Mouse (Mus musculus) layer of hippocampus, adult 18-20 months (tissue): ENCODE data around the gene Cfap99. TPM values are rescaled to one million over a fixed set of nuclear protein-coding genes. Genes with fewer than 3 reads are reported as not detected.
A peak's percentile ranks its signal among the peaks of the same experiment; 100 is the strongest.

Experiments
- DNase-seq, 2 experiments: peaks; one replicate each; pipeline ENCODE4 v3.0.0; 2022; ENCODE audit warnings: low spot score in 2 of 2
- total RNA-seq, 2 experiments: library from RNA; stranded (reverse); gene quantifications; 2 replicates each; pipeline ENCODE4 v1.2.3; 2021

Gene Cfap99
- total RNA-seq, 2 experiments from 2014 or later = 0.36 to 0.42 TPM

DNA sequence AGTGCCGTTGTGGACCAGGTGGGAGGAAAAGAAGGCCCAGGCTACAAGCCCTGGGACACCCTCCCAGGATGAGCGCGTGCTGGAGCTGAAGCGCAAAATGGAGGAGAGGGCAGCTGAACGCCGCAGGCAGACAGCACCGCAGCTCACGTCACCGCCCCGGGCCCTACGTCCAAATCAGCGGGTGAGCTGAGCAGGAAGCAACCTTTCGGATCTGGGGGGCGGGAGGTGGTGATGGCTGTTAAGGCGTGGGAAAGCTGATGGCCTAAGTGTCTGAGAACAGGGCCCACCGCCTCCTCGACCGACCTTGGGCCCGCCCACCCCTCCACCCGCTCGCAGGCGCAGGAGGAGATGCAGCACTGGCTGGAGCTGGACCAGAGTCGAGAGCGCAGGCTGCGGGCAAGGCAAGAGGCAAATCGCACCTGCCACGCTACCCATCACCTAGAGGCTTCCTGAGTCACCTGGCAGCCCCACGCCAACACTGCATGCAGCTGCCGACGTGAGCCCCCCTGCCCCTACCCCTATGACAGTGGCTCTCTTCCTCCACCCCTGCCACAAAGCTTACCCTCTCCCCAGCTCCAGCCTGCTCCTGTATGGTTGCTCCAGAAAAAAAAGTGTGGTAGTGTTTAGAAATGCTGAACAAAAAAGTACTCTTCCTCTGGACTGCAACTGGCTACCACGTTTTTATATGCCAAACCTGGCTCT lies 38.6 kb downstream of the Cfap99 start:
- DNase-seq = peak in 1 of 2 experiments; percentile 9

DNA sequence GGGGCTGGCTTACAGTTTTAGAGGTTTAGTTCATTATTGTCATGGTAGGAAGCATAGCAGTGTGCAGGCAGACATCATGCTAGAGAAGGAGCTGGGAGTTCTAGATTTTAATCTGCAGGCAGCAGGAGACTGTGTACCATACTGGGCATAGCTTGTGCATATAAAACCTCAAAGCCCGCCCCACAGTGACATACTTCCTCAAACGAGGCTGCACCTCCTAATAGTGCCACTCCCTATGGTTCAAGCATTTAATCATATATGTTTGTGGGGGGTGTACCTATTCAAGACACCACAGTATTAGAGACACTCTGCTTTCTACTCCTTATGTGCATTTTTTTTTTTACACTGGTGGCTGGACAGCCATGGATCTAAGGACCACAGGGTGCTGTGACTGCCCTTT lies 41.7 kb downstream of the Cfap99 start:
- no peak for DNase-seq

DNA sequence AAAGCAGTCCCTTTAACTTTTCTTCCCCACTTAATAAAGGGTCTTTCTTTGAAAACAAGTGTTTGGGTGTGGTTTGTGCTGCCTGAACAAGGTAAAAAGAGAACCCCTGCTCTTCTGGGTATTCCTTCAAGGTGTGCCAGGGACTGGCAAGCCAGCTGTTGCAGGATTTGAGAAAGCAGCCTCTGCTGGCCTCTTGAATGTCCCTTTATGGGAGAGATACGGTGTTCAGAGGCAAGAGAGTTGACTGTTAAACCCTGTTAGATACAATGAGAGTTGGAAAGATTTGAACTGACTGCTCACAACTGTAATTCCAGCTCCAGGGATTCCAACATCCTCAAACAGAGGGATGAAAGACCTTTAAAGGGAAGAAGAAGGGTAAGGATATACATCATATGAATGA lies 45.7 kb downstream of the Cfap99 start:
- no peak for DNase-seq

DNA sequence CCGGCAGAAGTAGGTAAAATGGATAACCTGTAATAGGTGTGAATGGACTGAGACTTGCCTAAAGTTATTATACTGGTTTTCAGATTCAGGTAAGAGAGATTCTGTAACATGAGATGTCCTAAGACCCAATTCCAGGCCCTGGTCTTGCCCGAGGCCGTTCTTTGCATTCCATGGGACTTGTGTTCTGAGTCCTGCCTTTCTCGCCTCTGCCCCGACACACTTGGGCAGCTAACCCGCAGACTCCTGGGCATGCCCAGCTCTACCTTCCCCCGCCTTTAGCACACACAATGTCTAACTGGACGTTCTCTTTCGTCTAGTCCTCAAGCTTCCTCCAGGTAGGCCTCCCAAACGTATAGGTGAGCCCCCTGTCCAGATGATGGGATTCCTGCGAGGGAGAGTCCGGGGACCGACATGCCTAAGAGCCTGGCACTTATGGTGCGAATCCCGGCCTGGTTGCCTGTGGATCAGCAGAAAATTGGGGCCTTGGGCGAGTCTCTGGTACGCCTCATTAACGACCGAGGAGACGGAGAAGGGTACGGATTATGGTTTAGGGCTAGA lies 47.2 kb downstream of the Cfap99 start:
- DNase-seq = no peak

DNA sequence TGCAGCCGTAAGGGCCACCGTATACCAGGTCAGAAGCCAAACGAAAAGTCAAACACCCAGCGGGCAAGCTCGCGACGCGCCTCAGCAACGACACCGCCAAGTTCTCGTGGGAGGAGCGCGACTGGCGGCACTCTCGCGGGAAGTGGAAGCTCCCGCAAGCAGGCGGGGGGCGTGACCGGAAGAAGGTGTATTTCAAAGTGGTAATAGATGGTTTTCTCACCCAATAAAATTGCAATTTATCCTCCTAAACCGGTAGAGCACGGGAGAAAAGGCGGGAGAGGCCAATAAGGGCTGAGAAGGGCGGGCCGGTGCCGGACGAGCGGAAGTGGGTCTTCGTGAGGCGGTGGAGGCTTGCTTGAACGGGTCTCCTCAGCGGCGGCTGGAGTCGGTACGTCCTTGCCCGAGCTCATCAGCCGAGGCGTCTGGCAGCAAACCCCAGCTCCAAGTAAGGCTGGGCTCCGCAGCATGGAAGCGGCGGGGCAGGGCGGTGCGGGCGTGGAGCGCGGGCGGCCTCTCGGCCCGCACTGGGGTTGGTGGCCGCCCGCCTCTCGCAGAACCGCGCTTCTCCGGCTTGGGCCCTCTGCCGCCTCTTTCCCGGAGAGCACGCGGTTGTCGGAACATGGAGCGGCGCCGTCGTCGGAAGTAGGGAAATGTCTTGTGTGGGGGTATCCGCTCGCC lies 47.8 kb downstream of the Cfap99 start, which contains the start of gene Rnf4:
Gene Rnf4 (plus strand): TSS at position 193 of the 678 bp plus-strand sequence.
- DNase-seq = peak; percentile 96 to 98

DNA sequence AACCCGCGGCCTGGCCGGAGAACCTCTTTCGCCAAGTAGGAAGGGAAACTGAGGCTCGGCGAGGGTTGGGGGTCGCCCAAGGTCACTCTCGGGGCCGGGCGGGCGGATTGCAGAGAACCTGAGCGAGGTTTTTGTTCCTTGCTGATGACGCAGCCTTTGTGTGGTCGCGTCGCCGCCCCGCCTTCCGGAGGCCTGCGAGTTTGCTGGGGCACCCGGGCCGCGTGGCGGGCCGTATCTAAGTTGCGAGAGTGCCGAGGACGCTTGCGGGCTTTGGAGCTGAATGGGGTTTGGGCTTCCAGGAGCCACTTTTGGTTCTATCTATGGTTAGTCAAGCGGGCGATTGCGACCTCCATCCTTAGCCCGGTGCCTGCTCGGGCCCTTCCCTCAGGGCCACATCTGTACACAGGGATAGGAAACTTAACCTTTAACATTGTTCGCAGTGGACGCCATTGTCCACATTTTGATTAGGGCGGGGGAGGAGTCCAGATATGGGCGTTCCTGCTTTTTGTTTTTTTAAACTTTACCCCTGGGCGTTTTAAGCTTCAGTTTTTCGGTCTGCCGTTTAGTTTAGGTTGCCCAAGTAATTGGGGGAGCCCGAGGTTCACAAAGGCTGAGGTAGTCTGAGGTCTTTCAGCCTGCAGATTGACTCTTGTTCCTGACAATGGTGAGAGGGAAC lies 48.5 kb downstream of the Cfap99 start:
- peak; percentile 7 to 17 for DNase-seq

DNA sequence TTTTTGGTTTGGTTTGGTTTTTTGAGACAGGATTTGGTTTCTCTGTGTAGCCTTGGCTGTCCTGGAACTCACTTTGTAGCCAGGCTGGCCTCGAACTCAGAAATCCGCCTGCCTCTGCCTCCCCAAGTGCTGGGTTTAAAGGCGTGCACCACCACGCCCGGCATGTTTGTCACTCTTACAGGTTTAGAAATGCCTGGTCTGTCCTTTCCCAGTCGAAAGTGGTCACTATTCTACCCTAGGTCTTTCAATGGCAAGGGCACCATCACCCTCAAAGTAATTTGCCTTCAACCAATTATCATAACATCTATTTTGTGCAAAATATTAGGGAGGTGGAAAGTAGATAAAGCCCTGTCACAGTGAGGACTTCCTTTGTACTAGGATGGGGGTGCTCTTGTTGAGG lies 51.8 kb downstream of the Cfap99 start:
- DNase-seq = no peak

DNA sequence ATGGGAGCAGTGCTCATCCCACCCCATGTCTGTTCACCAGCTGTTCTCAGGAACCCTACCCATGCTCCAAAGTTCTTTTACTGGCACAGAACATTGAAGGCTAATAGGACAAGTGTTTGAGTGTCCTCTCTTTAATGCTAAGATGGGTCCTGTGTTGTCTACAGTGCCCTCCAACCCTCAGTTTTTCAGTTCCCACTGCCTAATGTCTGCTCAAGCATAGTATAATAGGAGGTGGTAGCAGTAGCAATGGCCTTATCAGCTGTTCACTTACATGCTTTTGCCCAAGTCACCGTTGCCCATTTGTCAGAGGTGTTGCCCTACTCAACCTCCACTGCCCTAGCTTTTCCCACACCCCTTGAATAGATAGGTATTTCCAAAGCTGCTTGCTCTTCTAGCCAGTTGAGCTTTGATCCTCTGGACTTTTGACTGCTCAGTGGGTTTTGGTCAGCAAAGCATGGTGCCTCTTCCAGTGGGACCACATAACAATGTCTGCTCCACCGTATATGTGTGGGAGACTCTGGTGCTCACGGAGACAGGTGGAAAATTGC lies 63.8 kb downstream of the Cfap99 start:
- no peak for DNase-seq

DNA sequence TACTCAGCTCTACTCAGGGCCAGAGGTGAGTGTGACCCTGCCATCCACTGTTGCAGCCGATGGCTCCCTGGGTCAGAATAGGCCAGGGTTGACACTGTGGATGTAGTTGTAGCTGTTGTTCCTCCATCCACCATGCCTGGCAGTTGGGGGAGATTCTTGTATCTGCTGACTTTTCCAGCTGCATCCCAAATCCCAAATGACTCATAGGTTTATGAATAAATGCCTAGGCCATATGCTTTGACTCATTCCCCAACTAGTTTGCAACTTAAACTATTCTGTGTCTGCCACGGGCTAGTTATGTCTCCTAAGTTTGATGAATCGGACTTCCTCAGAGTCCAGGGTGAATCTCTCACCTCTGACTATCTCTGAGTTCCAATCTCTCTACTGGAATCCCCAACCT lies 71.9 kb downstream of the Cfap99 start:
- DNase-seq = no peak

DNA sequence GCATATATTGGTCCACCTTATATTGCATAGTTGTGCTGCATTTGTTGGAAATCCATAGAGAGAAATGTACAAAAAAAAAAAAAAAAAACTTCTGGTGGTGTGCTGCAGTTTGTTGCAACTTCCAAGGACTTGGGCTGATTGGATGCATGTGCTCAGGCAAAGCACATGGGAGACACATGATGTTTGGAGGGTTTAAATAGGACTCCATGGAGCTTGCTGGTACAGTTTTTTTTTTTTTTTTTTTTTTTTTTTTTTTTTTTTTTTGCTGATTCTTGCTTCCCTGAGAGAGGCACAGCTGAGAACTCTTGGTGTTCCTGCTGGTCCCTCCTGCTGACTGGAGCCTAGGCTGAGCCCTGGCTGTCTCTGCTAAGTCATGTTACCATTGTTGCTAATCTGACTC lies 74.7 kb downstream of the Cfap99 start:
- no peak for DNase-seq

DNA sequence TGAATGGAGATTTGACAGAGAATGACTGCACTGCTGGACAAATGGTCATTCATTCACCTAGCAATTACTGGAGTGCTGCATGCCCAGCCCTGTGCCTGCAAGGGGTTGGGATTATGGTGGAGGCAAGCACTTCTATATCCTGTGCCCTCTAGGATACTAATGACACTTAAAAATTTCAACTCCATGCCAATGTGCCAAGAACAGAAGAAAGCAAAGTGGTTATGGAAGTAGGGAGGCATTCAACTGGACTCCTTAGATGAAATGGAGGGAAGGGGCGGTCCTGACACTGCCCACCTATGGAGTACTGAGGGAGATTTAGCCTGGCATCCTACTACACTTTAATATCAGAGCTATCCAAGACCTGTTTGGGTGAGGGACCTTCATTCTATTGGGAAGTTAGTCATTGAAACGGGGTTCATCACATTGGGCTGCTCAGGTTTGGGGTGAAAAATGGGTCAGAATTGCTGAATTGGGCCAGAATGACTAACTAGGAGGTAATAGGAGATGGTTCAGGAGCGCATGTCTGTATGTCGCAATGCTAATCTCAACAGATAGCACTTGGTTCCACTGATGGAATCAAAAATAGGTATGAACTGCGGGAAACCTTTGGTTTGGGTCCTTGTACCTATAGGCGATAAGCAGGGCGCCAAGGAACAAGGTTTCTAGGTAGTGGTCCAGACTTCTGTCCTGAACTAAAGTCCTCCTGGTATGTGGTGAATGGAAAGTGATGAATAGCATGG lies 80.3 kb downstream of the Cfap99 start:
- peak in 1 of 2 experiments; percentile 7 for DNase-seq

DNA sequence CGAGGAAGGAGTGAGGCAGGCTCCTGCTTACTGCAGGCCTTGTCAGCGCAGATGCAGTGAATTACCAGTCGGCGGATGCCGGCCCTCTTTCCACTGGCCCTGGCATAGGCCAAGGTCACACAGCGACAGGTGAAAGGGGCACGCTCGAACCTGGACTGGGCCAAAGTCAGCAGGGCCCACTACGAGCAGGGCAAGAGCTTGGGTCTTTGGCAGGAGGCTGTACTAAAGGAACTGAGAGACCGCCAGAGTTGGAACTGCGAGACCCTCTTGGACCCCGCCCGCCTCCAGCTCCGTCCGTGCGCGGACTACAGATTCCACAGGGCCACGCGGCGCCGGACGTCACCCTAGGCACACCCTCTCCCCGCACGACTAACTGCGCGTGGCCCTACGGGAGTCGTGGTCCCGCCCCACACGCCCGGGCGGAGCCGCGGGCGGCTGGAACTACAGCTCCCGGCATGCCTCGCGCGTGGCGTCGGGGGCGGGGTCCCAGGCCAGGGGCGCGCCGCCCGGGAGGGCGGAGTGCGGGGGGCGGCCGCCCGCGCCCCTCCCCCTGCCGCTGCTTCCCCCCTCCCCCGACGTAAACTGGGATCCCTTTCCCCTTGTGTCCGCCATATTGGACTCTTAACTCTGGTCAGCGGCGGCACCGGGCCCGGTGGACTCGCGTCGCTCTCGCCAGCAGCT lies 81.1 kb downstream of the Cfap99 start, which contains the start of gene Fam193a:
Gene Fam193a (plus strand): TSS at position 593 of the 681 bp plus-strand sequence.
- DNase-seq = peak; percentile 97 to 98

DNA sequence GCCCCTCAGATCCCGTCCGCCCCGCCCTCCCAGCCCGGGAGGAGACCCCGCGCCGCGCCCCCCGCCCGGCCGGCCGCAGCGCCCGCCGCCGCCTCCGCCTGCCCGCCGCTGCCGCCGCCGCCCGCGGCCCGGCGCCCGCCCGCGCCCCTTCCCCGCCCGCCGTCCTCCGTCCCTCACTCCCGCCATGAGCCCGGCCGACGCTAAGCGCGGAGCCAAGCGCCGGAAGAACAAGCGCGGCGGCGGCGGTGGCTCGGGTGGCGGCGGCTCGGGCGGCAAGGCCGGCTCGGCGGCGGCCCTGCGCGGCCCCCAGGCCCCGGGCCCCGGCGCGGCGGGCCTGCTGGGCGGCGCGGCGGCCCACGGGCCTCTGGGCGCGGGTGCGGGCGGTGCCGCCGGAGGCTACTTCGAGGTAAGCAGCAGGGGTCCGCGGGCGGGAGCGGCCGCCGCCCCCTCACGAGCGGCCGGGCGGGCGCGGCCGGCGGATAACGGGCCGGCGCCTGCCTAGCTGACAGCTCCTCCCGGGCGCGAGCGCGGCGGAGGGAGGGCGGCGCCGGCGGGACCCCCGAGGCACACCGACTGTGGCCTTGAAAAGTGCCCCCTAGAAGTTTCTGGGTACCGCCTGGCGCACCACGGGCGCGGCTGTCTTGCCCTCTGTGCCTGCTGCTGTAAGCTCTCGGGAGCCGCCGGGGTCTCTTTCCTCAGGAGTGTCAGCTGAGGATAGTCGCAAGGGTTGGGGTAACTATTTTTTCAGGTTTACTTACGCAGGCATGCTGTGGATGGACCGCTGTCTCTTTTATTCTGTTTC lies 81.8 kb downstream of the Cfap99 start:
- peak in 1 of 2 experiments; percentile 27 for DNase-seq

DNA sequence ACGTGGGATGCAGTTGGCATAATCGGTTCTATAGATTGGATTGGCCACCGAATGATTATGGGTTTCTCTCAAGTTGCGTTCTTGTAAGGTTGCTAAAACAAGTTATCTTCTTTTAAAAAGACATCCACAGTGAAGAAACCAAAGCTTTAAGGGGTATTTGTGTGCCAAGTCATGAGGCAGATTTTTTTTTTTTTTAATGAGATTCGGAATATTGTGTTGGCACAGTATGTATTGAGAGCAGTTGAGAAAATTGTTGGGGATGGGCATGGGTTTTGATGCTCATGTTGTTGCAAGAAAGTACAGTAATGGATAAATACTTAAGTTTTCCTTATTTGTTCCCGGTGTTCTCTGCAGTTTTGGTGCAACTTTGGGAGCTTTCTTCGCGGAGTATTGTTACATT lies 82.4 kb downstream of the Cfap99 start:
- no peak for DNase-seq

DNA sequence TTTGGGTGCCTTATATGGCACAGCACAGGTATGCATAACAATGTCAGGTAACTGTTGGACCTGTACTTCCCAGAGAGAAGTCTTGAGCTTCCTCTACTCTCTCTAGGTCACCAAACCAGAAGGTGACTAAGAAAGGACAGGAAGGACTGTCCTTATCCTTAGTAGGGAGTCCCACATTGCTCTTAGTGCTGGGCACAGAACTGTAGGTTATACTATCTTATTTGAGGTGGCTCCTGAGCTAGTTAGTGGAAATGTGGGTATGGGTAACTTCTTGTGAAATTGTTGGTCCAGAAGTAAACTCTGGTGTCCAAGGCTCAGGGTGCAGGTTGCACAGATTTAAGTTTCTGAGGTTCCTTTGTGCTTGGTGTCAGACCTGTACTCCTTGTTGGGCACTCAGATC lies 83.7 kb downstream of the Cfap99 start:
- no peak for DNase-seq

DNA sequence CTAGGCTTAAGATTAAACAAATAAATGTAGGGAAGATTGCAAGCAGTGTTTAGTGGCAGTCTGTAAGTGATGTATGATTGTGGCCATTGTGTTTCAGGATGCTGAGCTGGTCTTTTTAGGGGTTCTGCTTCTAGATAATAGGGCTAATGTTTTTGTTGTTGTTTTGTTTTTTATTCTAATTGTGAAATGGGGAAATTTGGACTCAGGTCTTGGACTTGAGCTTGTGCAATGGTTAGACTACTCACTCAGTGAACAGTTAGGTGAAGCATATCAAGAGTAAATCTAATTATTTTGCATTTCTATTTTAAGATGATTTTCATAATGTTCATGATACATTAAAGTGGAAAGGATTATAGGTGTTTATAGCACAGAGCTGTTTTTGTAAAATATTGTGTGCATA lies 84.1 kb downstream of the Cfap99 start:
- DNase-seq = no peak
